Mouse (Mus musculus): ENCODE measurements around the gene Map3k5.

The Map3k5 gene

DNA sequence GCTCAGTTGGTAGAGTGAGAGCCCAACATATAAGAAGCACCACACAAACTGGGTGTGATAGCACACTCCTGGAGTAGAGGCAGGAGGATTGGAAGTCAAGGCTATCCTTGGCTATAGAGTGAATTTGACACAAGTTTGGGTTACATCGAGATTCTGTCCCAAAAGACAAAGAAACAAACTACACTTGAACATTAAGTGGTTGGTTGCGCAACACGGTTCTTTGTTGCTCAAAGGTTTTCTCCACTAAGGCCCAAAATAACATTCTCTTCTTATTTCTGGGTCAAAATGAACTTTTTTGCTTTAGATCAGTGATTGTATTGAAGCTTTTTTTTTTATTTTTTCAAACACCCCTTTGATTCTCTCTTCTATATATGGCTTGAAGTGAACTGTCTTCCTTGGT, 75.7 kb downstream of the Map3k5 start:
- no peak for DNase-seq

DNA sequence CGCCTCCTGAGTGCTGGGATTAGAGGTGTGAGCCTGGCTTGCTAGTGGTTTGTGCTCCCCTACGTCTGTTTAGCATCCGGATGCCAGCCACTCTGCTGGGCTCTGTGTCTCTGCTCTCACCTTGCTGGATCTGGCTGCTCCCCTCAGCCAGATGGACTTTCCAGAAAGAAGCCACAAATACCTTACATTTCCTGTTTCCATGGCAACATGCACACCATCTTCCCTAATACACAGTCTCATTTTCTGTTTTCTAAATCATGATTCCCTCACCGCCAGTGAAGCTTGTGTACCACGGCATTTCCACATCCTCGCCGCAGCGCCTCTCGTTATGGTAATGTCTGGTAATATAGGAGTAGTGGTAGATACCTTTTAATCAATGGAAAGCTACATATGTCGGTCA, 84.1 kb downstream of the Map3k5 start:
- no peak for DNase-seq

DNA sequence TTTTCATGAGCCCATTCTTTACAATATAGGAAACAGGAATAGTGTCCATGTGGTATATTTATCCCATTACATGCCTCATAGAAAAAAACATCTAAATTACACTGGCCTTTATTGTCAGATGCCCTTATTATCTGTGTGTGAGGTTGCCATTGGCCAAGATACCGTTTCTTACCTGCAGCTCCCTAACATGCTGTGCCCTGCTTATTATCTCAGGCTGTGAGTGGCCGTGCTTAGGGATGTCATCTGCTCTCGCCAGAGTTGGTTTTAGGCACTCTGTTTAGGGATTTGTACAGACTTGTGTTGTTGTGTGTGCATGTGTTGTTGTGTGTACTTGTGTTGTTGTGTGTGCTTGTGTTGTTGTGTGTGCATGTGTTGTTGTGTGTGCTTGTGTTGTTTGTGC, 84.5 kb downstream of the Map3k5 start:
- DNase-seq = no peak

DNA sequence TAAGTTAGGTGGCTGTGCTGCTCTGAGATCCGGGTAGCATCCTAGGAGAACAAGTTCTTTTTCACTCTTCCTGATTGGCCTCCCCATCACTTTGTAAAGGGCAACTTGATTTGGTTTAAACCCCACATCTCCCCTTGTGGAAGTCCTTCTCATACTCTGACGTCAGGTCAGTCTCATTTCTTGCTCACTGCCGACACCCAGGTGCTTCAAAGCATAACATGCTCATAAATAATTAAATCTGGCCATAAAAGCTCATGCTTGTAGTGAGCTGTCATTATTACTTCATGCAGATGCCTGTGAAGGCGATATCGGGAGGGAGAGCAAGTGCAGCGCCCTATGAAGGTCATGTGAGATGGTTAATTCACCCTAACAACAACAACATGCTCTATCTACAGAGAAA, 87.0 kb downstream of the Map3k5 start:
- DNase-seq = no peak

DNA sequence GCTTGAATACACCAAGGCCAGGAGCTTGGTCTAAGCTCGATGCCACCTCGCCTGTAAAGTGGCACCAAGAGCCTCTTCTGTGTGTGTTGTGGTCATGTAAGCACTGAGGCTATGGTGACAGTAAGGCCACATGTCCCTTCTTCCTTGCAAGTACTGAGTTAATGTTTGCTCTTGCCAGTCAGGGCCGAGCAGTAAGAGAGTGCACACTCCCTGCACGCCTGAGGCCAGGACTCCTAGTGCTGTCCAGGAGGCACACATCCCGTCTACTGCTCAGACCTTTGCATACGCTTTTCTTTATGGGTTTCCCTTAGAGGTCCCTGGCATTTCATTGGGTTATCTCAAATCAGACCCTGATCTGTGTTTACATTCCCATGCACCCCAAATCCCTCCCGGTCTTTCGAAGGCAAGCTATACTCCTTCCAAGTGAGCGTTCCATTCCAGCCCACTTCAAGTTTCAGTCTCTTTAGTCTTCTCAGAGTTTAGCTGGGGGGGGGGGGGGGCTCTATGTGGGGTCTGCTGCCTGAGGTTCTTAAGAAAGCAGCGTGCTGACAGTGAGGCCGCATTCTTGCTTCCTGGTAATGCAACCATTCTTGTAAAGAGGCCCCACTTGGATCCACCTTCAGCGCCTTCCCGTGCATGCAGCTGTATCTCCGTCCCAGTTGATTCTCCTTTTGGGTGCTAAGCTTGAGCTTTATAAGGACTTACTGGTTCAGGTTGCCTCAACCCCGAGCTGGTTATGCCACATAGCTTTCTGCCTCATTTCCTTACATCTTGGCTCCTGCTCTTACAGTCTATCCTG, 87.6 kb downstream of the Map3k5 start:
- no peak for DNase-seq

- DNase-seq = no peak
These were observed 88.5 kb downstream of the Map3k5 start for GRCm38 (mm10) chr10:20022608-20023340.

DNA sequence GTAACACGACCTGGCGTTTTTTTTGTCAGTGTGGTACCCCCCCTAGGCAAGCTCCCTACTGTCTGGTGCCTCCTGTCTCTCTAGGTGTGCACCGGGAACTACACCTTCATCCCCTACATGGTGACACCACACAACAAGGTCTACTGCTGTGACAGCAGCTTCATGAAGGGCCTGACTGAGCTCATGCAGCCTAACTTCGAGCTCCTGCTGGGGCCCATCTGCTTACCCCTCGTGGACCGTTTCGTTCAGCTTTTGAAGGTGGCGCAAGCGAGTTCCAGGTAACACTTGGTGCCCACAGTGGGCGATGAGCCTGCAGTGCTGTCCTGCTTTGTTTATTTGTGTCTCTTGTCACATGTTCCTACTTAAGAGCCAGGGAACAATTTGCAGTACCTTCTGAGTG, 89.3 kb downstream of the Map3k5 start:
- DNase-seq = no peak

GRCm38 (mm10) chr10:20024891-20025290, 90.6 kb downstream of the Map3k5 start:
- DNase-seq = no peak

DNA sequence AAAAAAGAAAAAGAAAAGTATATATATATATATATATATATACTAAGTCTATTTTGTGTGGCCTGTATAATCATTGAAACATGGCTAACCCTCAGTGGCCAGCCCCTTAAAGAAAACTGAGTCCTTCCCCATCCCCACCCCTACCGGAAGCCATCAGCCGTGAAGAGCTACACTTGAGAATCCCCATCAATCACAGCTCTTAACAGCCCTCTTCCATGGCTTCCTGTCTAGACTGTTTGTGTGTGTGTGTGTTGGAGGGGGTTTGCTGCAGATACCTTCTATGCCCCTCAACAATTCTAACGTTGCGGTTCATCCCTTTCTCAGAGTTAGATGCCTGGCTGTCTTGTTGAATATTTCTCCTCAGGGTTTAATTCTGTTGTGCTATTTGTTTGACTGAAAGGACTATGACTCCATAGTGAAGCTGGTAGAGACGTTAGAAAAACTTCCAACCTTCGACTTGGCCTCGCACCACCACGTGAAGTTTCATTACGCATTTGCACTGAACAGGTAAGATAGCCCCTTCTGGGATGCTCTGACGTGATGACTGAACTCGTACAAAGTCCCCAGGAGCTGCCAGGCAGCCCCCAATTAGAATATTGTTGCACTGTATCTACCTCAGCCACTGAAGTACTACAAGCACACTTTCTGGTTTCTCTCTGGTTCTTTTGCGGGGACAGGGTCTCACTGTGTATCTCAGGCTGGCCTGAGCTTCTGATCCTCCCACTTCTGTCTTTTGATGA, 91.7 kb downstream of the Map3k5 start:
- DNase-seq = no peak

GRCm38 (mm10) chr10:20030703-20031102, 96.4 kb downstream of the Map3k5 start:
- DNase-seq = no peak

DNA sequence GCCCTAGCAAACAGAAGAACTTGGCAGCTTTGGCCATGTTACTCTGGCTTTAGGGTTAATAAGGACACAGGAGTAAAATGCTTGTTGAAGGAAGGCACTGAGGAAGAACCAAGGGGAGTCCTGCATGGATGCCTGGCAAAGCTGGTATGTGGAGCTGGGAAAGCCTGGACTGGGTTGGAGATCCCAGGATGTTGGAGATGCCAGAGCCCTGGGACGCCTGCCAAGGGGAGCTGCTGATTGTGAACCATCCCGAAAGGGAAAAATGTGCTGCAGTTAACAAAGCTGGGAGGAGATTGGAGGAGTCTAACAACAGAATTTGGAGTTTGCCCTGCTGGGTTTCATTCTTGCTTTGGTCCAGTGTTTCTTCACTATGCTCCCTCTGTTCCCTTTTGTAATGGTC, 97.7 kb downstream of the Map3k5 start:
- DNase-seq = no peak

GRCm38 (mm10) chr10:20036375-20036774, 102.1 kb downstream of the Map3k5 start:
- no peak for DNase-seq

DNA sequence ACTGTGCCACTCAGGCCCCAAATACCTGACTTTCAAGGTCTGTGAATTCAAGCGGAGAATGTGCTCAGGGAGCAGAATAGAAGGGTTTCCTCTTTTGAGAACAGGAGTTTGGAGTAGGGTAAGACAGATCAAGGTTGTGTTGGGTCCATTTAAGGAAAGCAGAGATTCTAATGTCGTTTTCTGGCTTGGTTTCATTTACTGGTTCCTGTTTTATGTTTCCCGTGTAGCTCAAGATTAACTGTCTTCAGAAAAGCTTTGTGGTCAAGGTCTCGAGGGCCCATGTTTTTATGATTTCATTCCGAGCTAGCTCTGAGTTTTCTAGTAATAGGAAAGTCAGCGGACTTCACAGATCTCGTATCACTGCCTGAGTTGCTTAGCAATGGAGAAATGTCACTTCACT, 102.6 kb downstream of the Map3k5 start:
- no peak for DNase-seq

DNA sequence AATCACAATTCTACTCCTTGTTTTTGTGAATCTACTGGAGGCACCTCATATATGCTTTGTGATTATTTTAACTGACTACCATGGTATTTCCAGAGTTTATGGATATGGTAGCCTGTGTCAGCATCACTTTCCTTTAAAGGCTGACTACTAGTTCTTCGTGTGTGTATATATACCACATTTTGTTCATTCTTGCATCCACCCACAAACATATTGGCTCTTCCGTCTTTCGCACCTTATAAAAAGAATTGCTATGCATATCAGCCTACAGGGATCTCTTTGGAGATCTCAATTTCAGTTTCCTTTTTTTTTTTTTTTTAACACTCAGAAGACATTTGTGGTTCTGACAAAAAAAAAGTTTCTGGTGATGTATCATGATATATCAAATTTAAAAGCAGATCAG, 105.3 kb downstream of the Map3k5 start:
- no peak for DNase-seq

DNA sequence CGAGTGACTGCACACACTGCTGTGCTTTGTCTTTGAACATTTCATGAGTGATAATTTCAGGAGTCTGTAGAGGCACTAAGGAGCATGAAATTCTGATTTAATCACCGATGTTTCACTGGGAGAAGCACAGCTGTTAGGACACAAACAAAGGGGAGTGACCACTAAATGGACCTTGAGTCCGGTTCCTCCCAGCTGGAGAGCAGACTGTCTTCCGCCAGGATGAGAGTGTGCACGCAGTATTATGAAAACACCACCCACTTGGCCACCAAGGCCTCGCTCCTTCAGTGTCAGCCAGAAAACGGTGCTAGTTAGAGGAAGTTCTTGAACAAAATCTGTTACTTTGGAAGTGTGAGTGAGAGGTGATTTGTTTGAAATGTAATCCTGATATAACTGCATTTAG, 105.8 kb downstream of the Map3k5 start:
- DNase-seq = no peak

GRCm38 (mm10) chr10:20040677-20041076, 106.4 kb downstream of the Map3k5 start:
- DNase-seq = no peak

GRCm38 (mm10) chr10:20042081-20042480, 107.8 kb downstream of the Map3k5 start:
- DNase-seq = no peak

DNA sequence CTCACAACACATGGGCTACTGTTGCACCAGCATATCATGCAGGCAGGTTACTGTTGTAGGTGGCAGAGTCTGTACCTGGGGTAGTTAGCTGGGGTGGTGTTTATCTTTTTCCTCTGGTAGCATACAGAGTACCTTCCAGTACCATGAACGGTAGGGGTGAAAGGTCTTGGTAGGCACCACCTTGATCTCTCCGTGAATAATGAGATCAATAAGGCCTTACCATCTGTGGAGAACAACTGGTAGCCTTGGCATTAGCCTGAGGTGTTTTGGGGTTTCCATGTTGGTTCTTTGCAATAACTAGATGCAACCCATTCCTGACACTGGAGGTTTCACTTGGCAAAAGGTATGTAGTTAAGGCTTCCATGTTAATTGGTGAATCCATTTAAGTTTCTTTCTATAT, 109.8 kb downstream of the Map3k5 start:
- DNase-seq = no peak

GRCm38 (mm10) chr10:20045733-20046495, 111.6 kb downstream of the Map3k5 start:
- no peak for DNase-seq

- no peak for DNase-seq
These were observed 122.8 kb downstream of the Map3k5 start for GRCm38 (mm10) chr10:20056859-20057644.

GRCm38 (mm10) chr10:20058031-20058430, 123.8 kb downstream of the Map3k5 start:
- no peak for DNase-seq

GRCm38 (mm10) chr10:20058841-20059240, 124.6 kb downstream of the Map3k5 start:
- DNase-seq = no peak

Data from thymus, postnatal 14 days (tissue).